Mouse (Mus musculus) right cerebral cortex, postnatal 25 days (tissue): Measurements from ENCODE around the gene Stk31.
"Not testable (repeated sequence)": the region's sequence is repeated elsewhere in the genome, so short reads cannot be mapped to it uniquely, and the experiment has no call there.

Experiments used
- DNase-seq: peaks from one replicate; pipeline ENCODE4 v3.0.0; 2022

Stk31 gene

DNA sequence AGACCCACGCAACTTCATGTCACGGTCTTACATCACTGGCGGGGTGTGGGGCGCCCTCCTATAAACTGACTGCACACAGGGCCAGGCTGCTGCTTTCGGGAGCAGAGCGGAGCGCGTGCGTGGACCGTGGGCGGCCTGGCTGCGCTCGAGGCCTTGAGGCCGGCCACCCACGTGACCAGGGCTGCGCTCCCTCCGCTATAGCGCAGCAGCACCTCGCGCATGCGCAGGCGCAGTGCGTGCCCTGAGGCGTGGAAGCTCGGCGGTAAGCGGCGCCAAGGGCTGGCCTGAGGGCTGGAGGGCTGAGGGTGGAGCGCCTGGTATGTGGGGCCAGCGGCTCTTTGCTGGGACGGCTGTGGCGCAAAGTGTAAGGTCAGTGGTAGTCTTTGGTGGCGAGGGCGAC is at the start of gene Stk31:
Gene Stk31 (plus strand): TSS at position 289 of the 400 bp plus-strand sequence.
- peak; percentile 20 for DNase-seq

DNA sequence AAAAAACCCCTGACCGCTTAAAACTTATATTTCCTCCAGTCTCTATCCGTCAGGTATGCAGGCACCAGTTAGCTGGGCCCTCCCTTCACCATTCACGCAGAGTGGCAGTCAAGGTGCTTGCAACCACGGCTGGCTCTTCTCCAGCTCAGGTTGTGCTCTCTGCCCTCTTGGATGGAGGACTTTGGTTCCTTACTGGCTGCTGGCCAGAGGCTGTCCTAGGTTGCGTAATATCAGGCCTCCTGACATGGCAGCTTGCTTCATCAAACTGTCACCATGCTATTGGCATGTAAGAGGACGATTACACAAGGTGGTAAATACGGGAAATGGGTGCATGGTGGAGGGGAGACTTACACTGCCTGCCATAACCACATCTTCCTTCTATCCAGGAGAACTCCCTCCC is 45.6 kb upstream of the Stk31 start:
- no peak for DNase-seq

DNA sequence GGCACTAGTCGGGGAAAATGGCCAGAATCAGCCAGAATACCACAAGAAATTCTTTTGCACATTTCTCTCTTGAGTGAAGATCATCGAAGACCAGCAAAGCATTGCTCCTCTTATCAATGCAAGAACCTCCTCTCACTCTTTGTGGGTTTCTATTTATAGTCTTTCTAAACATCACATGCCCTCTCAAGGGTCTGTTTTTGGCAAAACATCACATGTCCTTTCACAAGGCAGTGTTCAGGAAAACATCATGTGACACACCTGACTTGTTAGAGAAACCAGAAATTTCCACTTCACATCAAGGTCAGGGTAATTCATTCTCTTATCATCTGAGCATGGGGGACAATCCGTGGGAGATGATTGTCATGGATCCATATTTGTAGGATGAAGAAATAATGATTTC is 40.8 kb upstream of the Stk31 start:
- no peak for DNase-seq

DNA sequence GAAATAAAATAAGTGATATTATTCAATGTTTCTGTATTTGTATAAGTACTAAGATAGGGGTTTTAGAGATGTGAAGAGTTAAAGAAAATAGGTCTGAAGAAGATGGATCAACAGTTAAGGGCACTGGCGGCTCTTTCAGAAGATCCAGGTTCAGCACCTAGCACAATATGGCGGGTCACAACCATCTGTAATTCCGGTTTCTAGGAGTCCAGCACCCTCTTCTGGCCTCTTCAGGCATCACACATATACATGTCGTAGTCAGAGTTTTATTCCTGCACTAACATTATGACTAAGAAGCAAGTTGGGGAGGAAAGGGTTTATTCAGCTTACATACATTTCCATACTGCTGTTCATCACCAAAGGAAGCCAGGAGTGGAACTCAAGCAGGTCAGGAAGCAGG is 40.2 kb upstream of the Stk31 start:
- no peak for DNase-seq

DNA sequence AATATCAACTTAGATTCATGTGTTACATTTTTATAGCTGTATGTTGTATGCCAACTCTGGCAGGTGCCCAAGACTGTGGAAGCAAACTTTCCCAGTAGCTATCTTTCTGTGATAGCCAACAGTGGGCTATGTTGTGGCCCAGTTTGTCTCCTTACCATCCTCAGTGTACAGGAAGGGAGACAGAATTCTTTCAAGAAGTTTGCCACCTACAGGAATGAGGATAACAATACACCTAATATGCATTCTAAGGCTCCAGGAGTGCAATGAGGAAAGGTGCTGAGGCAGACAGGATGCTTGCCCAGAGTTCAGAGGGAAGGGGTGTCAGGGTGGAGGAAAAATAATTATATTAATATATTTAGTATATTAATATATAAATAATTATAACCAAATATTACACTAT is 35.0 kb upstream of the Stk31 start:
- no peak for DNase-seq

DNA sequence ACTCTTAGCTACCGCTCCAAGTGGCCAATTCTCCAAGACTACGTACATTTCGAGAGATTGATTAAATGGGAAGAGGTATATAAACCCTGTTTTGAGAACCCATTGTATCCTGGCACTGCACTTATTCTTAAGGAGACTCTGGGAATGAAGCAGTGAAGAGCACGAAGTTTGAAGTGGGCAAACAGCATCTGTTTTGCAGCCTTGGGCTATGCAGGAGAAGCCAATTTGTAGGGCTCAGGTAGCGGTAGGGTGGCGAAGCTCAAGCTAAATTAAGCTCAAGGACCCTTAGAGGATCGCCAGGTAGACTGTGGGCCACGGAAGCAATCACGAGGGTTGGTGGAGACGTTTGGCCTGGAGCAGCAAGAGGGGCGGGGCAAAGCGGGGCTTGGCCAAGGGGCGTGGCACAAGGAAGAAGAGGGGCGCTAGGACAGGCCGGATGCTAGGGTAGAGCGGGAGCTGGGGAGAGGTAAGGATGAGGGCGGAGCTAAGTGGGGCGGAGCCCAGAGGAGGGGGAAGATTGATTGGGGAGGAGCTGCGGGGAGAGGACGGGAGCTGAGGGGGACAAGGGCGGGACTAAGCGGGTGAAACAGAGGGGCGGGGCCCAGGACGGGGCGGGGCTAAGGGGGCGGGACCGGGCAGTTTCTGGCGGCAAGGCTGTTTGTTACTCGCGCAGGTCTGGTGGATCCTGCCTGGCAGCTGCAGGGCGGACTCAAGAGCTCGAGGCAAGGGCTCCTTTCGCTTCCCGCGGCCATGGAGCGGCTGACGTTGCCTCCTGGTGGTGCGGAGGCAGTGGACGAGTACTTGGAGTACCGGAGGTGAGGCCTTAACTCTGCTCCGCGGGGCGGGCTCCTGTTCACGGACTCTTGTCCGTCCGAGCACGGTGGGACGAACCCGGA is 28.0 kb upstream of the Stk31 start, which contains the start of gene Fam221a:
Gene Fam221a (plus strand): TSS at position 581 of the 896 bp plus-strand sequence.
- peak; percentile 65 for DNase-seq

DNA sequence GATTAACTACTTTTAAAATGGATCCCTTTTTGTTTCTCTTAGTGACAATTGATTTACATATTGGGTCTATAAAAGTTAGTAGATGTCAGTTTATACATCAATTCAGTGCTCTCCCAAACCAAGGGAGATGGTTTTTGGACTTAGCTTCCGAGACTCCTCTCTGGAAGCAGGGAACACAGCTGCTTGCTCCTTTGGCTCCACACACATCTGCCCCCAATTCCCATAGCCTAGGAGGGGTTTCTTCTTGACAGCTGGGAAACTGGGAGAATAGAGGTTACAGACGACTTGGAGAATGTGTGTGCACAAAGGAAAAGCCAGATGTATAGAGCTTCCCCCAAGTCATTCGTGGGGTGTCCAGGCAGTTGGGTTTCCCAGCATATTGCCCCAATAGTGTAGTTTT is 27.2 kb upstream of the Stk31 start:
- no peak for DNase-seq

DNA sequence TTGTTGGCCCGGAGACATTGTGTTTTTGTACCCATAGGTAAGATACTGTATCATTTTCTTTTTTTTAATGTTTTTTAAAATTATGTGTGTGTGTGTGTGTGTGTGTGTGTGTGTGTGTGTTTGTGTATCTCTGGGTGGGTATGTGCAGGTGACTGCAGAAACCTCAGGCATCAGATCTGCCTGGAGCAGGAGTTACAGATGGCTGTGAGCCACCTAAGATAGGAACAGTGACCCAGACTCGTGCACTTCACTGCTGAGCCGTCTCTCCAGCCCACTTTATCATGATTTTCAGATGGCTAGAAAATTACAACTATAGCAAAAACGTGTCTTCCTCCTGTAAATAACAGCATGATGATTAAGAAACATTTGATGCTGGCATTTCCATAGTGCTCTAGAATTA is 22.7 kb upstream of the Stk31 start:
- no peak for DNase-seq

DNA sequence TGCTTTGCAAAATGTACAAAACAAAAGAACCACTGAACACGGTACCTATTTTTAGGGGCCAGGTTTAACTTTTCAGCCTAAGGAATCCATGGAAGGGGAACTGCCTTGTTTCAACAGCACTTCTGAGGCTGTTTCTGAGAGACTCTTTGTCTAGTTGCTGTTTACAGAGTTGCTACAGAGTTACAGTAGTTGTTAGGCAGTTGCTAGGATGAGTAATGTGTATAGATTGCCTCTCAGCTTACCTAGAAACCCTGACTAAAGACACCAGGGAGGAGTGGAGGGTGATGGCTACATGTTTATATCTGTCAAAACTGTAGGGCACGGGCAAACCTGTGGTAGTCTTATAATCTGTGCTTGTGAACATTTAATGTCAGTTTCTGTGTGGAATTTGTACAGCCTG is 21.5 kb upstream of the Stk31 start:
- no peak for DNase-seq

DNA sequence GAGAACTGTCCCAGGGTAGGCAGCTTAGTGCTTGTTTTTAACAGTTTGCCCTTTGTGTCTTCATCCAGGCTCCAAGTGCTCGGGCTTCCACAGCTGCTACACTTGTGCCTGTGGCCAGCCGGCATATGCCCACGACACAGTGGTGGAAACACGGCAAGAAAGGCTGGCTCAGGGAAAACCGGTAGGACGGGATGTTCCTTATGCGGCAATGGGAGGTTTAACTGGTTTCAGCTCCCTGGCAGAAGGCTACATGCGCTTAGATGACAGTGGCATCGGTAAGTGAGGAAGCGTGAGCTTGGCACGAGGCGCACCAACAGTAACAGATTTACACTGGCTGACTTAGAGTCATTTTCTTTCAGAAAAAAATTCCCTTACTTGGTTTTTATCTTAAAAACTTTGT is 17.1 kb upstream of the Stk31 start:
- DNase-seq: no peak

DNA sequence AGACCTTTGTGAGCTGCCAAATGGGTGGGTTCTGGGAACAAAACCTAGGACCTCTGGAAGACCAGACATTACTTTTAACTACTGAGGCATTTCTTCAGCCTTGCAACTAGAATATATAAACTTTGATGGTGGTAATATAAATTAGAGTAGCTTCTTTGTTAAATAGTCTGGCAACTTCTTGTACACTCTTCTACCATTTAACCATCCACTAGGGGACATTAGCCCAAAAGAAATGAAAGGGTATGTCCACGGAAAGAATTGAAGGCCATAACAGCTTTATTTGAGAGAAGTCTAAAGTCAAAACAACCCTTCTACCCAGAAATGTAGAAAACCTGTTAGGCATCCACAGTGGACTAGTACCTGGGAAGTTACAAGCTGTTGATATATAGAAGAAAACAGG is 1.1 kb upstream of the Stk31 start:
- DNase-seq: no peak

DNA sequence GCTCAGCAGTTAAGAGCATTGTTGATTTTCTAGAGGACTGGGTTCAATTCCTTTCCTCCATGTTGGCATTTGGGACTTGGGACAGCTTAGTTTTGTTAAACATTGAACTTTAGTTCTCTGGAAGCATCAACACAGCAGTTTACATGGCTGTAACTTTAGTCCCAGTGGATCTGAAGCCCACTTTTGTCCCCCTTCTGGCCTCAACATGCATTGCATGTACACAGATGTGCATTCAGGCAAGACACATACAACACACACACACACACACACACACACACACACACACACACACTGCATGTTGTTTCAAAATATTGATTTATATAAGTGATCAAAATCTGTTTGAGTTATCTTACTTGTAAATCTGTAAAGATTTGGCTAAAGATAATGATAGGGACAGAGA is 2.1 kb downstream of the Stk31 start:
- no peak for DNase-seq

DNA sequence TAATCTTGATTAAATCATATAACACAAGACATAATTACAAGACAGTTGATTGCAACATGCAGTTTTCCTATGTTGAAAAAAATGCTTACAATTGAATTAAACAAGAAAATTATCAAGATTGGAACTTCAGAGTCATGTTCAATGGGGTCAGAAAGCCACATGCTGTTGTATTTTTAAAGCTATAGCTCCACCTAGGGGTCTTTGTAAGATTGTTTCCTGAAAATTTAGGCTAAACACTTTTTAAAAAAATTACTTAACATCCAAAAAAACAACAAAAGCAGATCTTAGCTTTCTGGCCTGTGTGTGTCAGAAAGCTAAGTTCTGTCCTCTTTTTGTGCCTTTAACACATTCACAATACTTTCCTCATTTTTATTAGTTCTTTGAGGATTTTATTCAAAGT is 3.0 kb downstream of the Stk31 start:
- no peak for DNase-seq

DNA sequence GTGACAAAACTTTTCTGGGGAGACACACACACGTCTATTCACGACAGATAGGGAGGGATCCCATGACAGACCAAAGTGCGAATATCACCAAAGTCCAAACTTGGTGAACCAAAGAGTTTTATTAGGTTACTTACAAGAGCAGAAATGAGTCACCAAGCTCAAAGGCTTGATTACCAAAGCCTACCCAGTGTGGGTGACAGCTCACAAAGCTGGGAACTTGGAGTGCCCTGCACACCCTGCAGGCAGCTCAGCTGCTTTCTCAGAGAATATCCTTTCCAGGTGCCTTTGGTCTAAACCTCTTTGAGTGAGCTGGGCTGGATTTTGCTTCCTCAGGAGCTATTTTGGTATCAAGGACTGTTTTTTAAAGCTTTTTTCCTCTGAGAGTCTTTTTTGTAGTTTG is 15.4 kb downstream of the Stk31 start:
- no peak for DNase-seq

DNA sequence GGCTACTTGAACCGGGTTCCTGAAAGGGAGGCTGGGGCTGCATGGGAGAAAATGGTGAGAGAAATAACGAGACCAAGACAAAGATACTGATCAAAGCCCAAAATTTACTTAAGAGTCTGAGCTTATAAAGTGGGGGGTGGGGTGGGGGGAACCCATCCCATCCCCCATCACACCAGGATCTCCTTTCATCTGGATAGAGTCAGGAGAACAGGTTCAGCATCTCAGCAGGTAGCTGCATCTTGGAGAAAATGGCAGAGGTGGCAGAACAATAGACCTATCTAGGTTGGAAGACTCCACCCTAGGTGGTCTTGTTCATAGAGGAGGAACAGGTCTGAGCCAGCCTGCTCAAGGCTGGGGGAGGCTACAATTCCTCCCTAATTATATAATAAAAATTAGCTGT is 17.6 kb downstream of the Stk31 start:
- not testable (repeated sequence) for DNase-seq

DNA sequence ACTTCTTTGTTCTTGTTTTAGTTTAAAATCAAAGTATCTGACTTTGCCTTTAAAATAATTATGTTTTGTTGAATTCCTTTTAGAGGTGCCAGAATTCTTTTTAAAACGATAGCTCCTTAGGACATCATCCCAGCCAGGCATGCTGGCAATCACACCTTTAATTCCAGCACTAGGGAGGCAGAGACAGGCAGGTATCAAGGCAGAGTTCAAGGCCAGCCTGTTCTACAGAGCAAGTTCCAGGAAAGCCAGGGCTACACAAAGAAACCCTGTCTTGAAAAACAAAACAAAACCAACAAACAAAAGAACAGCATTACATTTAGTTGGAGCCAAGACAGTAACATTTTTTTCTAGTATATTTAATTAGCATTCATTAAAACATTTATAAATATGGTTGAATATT is 20.6 kb downstream of the Stk31 start:
- DNase-seq: no peak

DNA sequence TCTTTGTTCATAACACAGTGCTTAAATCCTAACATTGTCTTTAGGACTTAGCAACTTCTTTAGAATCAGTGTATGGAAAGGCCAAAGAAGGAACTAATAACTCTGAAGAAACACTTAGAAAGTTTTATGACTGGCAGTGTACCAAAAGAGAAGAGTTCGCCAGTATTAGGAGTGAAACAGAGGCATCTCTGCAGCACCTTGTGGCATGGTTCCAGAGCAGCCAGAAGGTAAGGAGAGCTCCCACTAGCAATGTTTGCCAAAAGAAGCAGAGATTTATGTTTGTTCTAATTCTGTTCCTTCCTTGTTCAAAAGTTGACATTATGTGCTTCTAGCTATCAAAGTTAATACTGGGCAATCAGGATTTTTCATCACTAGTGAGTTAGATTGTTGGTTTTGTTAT is 41.9 kb downstream of the Stk31 start:
- no peak for DNase-seq

DNA sequence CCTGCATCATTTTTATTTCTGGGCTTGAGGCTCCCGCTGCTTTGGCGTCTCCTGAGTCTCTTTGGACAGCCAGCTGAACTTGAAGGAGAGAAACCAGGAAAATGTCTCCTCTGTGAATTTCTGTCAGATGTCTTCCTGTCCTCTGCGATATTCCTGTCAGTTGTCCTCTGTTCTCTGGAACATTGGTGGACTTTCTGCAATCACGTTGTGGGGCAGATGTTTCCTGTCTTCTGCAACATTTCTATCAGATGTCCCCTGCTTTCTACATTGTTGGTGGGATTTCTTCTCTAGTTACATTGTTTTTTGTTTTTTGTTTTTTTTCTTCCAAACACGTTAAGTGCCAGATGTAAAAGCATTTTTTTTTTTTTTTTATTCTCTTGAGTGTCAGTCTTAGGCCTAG is 62.7 kb downstream of the Stk31 start:
- no peak for DNase-seq

DNA sequence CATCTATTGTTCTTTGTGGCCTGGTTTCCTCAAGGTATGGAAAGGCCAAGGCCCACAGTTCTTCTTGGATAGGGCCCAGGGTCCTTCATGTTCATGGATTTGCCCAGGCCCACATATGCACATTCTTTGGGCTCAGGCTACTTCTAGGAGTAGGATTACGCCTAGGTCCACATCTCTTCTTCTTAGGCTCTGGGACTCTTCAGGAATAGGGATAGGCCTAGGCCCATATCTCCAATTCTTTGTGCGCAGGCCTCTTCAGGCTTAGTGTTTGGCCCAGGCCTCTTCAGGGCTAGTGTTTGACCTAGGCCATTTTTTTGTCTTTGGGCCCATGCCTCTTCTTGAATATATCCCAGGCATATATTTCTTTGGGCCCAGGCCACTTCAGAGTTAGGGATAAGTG is 87.8 kb downstream of the Stk31 start:
- no peak for DNase-seq

DNA sequence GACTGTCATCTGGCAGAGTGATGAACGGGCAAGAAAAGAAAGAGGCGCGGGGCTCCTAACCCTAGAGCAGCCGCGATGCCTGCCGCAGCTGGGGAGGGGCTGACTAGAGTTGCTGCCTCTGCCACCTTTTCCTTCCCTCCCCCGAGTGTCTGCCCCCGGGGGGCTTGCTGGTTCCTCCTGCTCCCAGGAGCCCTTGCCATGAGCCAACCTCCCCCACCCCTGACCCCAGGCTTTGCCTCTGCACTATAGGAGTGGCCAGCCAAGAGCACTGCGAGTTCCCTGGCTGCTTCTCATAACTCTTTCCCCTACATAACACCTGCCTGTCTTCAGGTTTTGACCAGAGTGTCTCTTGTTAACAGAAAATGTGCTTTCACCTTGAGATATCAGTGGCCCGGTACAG is 96.1 kb downstream of the Stk31 start:
- DNase-seq: no peak

DNA sequence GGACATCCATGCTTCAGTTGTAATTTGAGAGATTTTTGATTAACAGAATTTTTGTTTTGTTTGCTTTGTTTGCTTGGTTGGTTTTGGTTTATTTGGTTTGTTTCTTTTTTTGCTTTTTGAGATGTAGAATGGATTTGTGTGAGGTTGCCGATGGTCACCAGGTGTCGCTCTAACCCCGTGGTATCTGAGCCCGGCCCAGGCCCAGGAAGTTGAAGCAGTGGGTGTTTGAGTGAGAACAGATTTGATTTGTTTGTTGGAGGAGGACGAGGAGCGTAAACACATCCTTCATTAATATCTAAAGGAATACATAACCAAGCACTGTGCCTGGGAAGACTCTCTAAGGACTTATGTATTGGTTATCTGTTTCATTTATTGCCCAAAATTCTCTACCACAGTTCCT is 123.6 kb downstream of the Stk31 start:
- DNase-seq: peak; percentile 51
